Mouse (Mus musculus): ENCODE measurements around the gene Clpx.
"Not testable (repeated sequence)": the region's sequence is repeated elsewhere in the genome, so short reads cannot be mapped to it uniquely, and the experiment has no call there.

- not testable (repeated sequence) for TF ChIP-seq CHD2 (IDR thresholded peaks at IDR 0.05; ENCODE audit: low read depth, low read length); ZNF384 (IDR thresholded peaks at IDR 0.05; ENCODE audit: low read depth, low read length); ZC3H11A (IDR thresholded peaks at IDR 0.05; ENCODE audit: borderline replicate concordance, low read depth, low read length); HCFC1 (IDR thresholded peaks at IDR 0.05; ENCODE audit: borderline replicate concordance, insufficient read depth, low read length)
Measured at GRCm38 (mm10) chr9:65345439-65345838, 51.4 kb downstream of the Clpx start.

Measured in ES-E14 (cell line).